Mouse (Mus musculus) neural tube, embryonic 13.5 days (tissue): Measurements from ENCODE around the gene Adgrl2. TPM values are rescaled to one million over a fixed set of nuclear protein-coding genes. Genes with fewer than 3 reads are reported as not detected.

Source experiments
- ATAC-seq: fragments of 200-750 bp; cut with Nextera tagmentation; 2 replicates; pipeline ENCODE4 v1.8.0; 2017; ENCODE audit warnings: low read depth, mild to moderate bottlenecking, moderate TSS enrichment, moderate library complexity
- H3K27ac ChIP-seq: fragments of 300-500 bp; sonication (generic); replicated peaks from 2 replicates; pipeline ENCODE4 v1.5.1; 2015; ENCODE audit warnings: moderate library complexity, mild to moderate bottlenecking, inconsistent platforms
- H3K27me3 ChIP-seq: fragments of 300-500 bp; sonication (generic); 2 replicates; pipeline ENCODE4 v1.6.1; 2015; ENCODE audit warnings: mild to moderate bottlenecking, inconsistent platforms
- H3K36me3 ChIP-seq: fragments of 300-500 bp; sonication (generic); 2 replicates; pipeline ENCODE4 v1.6.1; 2015; ENCODE audit warnings: mild to moderate bottlenecking, inconsistent platforms
- H3K4me1 ChIP-seq: fragments of 300-500 bp; sonication (generic); replicated peaks from 2 replicates; pipeline ENCODE4 v1.6.1; 2015; ENCODE audit warnings: inconsistent platforms
- H3K4me2 ChIP-seq: fragments of 300-500 bp; sonication (generic); 2 replicates; pipeline ENCODE4 v1.6.1; 2015; ENCODE audit warnings: inconsistent platforms, mild to moderate bottlenecking, moderate library complexity
- H3K4me3 ChIP-seq: fragments of 300-500 bp; sonication (generic); 2 replicates; pipeline ENCODE4 v1.5.1; 2015; ENCODE audit warnings: mild to moderate bottlenecking, inconsistent platforms
- H3K9ac ChIP-seq: fragments of 300-500 bp; sonication (generic); 2 replicates; pipeline ENCODE4 v1.6.1; 2015; ENCODE audit warnings: moderate library complexity, mild to moderate bottlenecking, inconsistent platforms
- H3K9me3 ChIP-seq: fragments of 300-500 bp; sonication (generic); 2 replicates; pipeline ENCODE4 v1.6.1; 2016; ENCODE audit warnings: inconsistent platforms
- WGBS: fragments of 180-500 bp; shearing (Covaris S2); methylation state at CpG from one replicate; pipeline ENCODE4 v1.1.7; 2015; 5-methylcytosine and 5-hydroxymethylcytosine counted together
- polyA plus RNA-seq: library from polyadenylated mRNA; unstranded; fragments of >200 nt; fragmentation: Nextera tagmentation; extraction: Ambion mirVana; gene quantifications from 2 replicates; pipeline ENCODE4 v1.2.1, GENCODE M21; 2015

The Adgrl2 gene
- polyA plus RNA-seq, 1 experiment from 2014 or later = 132 TPM

- Histone ChIP-seq H3K27me3 (no peaks in the 10 kb centered on the region), H3K4me2 (no peak overlapping the region), H3K9ac (no peak overlapping the region), H3K9me3 (no peaks in the 10 kb centered on the region), H3K27ac (no peak overlapping the region), H3K36me3 (no peaks in the 10 kb centered on the region), H3K4me3 (no peak overlapping the region), H3K4me1 (no peaks in the 10 kb centered on the region)
- no peak for ATAC-seq
- WGBS = 87% methylated on average over 6 of the region's 6 CpGs
These were observed 220.0 kb downstream of the Adgrl2 start for GRCm38 (mm10) chr3:148770310-148770709.
